Mouse (Mus musculus): ENCODE measurements around the gene Gm13889. TPM values are rescaled to one million over a fixed set of nuclear protein-coding genes. Genes with fewer than 3 reads are reported as not detected.

Gm13889 gene
- polyA plus RNA-seq, 2 experiments, result 2.3 to 3.0 TPM

GRCm38 (mm10) chr2:93938534-93938933 is 18.5 kb downstream of the Gm13889 start:
- H3K36me3 ChIP-seq (replicated peaks; ENCODE audit: control insufficient read depth, insufficient read depth, low read depth), result no peaks in the 10 kb centered on the region
- H3K4me2 ChIP-seq (ENCODE audit: low read depth), result no peak overlapping the region
- ATAC-seq (ENCODE audit: insufficient read depth) (no peak), DNase-seq (ENCODE audit: low read depth in 3 of 3, low spot score in 3 of 3) (no peak)
- no peak overlapping the region for H3K27ac ChIP-seq
- H3K9me3 ChIP-seq (ENCODE audit: control insufficient read depth, low read length), result no peaks in the 10 kb centered on the region
- H3K4me3 ChIP-seq (ENCODE audit: insufficient read depth in 1 of 2, low read depth in 2 of 2, low read length in 2 of 2), result no peak overlapping the region
- TF ChIP-seq EP300 (IDR thresholded peaks at IDR 0.05; ENCODE audit: low read depth) (no peak), CTCF (IDR thresholded peaks at IDR 0.05; ENCODE audit: low read depth) (no peak)
- no peaks in the 10 kb centered on the region for H3K27me3 ChIP-seq (ENCODE audit: control insufficient read depth, insufficient read depth, low read length)
- WGBS (ENCODE audit: insufficient replicate concordance), result 15% methylated on average over 9 of the region's 9 CpGs
- no peak overlapping the region for H3K9ac ChIP-seq (replicated peaks)
- H3K4me1 ChIP-seq (replicated peaks; ENCODE audit: control insufficient read depth in 2 of 2, insufficient read depth in 2 of 2, low read length in 1 of 2), result peaks cover 0 to 3% of the 10 kb centered on the region in 2 experiments; a peak in 1 of 4 replicates

DNA sequence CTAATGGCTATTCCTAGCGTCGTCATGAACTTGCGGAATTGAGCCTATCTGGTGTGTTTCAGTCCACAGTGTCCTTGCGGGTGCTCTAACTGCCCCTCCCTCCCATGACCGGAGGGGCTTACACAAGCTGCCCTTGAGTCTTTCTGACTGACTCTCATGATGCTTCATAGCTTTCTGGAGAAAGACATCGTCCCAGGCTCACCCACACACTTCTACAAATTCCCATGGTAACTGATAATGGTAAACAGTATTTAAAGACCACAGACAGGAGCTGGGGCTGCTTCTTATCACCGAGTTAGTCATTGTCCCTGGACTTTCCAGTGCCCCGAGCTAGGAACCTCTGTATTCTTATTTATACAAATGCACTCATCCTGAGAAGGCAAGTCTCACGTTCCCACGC is 28.1 kb downstream of the Gm13889 start:
- DNase-seq (ENCODE audit: low read depth in 3 of 3, low spot score in 3 of 3), result no peak
- no peak overlapping the region for H3K9ac ChIP-seq (replicated peaks)
- no peak for ATAC-seq (ENCODE audit: insufficient read depth)

GRCm38 (mm10) chr2:93927701-93928437 is 29.1 kb downstream of the Gm13889 start:
- H3K9ac ChIP-seq (replicated peaks), result no peak overlapping the region
- H3K9me3 ChIP-seq (ENCODE audit: control insufficient read depth, low read length), result no peaks in the 10 kb centered on the region
- ATAC-seq (ENCODE audit: insufficient read depth), result no peak
- no peak overlapping the region for H3K27ac ChIP-seq
- 59% methylated on average over 13 of the region's 13 CpGs for WGBS (ENCODE audit: insufficient replicate concordance)
- no peak overlapping the region for H3K4me3 ChIP-seq (ENCODE audit: insufficient read depth in 1 of 2, low read depth in 2 of 2, low read length in 2 of 2)
- H3K4me1 ChIP-seq (replicated peaks; ENCODE audit: control insufficient read depth in 2 of 2, insufficient read depth in 2 of 2, low read length in 1 of 2), result no peaks in the 10 kb centered on the region
- no peaks in the 10 kb centered on the region for H3K36me3 ChIP-seq (replicated peaks; ENCODE audit: control insufficient read depth, insufficient read depth, low read depth)
- no peak overlapping the region for H3K4me2 ChIP-seq (ENCODE audit: low read depth)
- no peak for DNase-seq (ENCODE audit: low read depth in 3 of 3, low spot score in 3 of 3)
- TF ChIP-seq CTCF (IDR thresholded peaks at IDR 0.05; ENCODE audit: low read depth) (no peak), EP300 (IDR thresholded peaks at IDR 0.05; ENCODE audit: low read depth) (no peak)
- H3K27me3 ChIP-seq (ENCODE audit: control insufficient read depth, insufficient read depth, low read length), result no peaks in the 10 kb centered on the region

More for the DNA sequence above, 28.1 kb downstream of the Gm13889 start:
- TF ChIP-seq EP300 (IDR thresholded peaks at IDR 0.05; ENCODE audit: low read depth), result no peak
- no peak overlapping the region for H3K4me2 ChIP-seq (ENCODE audit: low read depth)
- no peaks in the 10 kb centered on the region for H3K4me1 ChIP-seq (replicated peaks; ENCODE audit: control insufficient read depth in 2 of 2, insufficient read depth in 2 of 2, low read length in 1 of 2)
- H3K27me3 ChIP-seq (ENCODE audit: control insufficient read depth, insufficient read depth, low read length), result no peaks in the 10 kb centered on the region
- no peak overlapping the region for H3K4me3 ChIP-seq (ENCODE audit: insufficient read depth in 1 of 2, low read depth in 2 of 2, low read length in 2 of 2)
- 63% methylated on average over 10 of the region's 10 CpGs for WGBS (ENCODE audit: insufficient replicate concordance)
- no peaks in the 10 kb centered on the region for H3K9me3 ChIP-seq (ENCODE audit: control insufficient read depth, low read length)
- no peak overlapping the region for H3K27ac ChIP-seq
- no peaks in the 10 kb centered on the region for H3K36me3 ChIP-seq (replicated peaks; ENCODE audit: control insufficient read depth, insufficient read depth, low read depth)

GRCm38 (mm10) chr2:93926141-93926540 is 30.9 kb downstream of the Gm13889 start:
- Histone ChIP-seq H3K4me3 (ENCODE audit: insufficient read depth in 1 of 2, low read depth in 2 of 2, low read length in 2 of 2) (no peak overlapping the region), H3K9me3 (ENCODE audit: control insufficient read depth, low read length) (no peaks in the 10 kb centered on the region), H3K4me1 (replicated peaks; ENCODE audit: control insufficient read depth in 2 of 2, insufficient read depth in 2 of 2, low read length in 1 of 2) (no peaks in the 10 kb centered on the region), H3K27ac (no peak overlapping the region), H3K9ac (replicated peaks) (no peak overlapping the region), H3K4me2 (ENCODE audit: low read depth) (no peak overlapping the region), H3K27me3 (ENCODE audit: control insufficient read depth, insufficient read depth, low read length) (no peaks in the 10 kb centered on the region), H3K36me3 (replicated peaks; ENCODE audit: control insufficient read depth, insufficient read depth, low read depth) (no peaks in the 10 kb centered on the region)
- TF ChIP-seq EP300 (IDR thresholded peaks at IDR 0.05; ENCODE audit: low read depth), result no peak
- TF ChIP-seq CTCF (IDR thresholded peaks at IDR 0.05; ENCODE audit: low read depth), result no peak
- DNase-seq (ENCODE audit: low read depth in 3 of 3, low spot score in 3 of 3) (no peak), ATAC-seq (ENCODE audit: insufficient read depth) (no peak)
- 88% methylated on average over 8 of the region's 8 CpGs for WGBS (ENCODE audit: insufficient replicate concordance)

GRCm38 (mm10) chr2:93919093-93919492 is 37.9 kb downstream of the Gm13889 start:
- Histone ChIP-seq H3K9ac (replicated peaks) (no peak overlapping the region), H3K4me1 (replicated peaks; ENCODE audit: control insufficient read depth in 2 of 2, insufficient read depth in 2 of 2, low read length in 1 of 2) (no peaks in the 10 kb centered on the region), H3K36me3 (replicated peaks; ENCODE audit: control insufficient read depth, insufficient read depth, low read depth) (no peaks in the 10 kb centered on the region), H3K4me2 (ENCODE audit: low read depth) (no peak overlapping the region), H3K27me3 (ENCODE audit: control insufficient read depth, insufficient read depth, low read length) (no peaks in the 10 kb centered on the region; the same call in 1 of the 2 replicates), H3K9me3 (ENCODE audit: control insufficient read depth, low read length) (no peaks in the 10 kb centered on the region), H3K4me3 (ENCODE audit: insufficient read depth in 1 of 2, low read depth in 2 of 2, low read length in 2 of 2) (no peak overlapping the region), H3K27ac (no peak overlapping the region)
- ATAC-seq (ENCODE audit: insufficient read depth) (no peak), DNase-seq (ENCODE audit: low read depth in 3 of 3, low spot score in 3 of 3) (no peak)
- no peak for TF ChIP-seq CTCF (IDR thresholded peaks at IDR 0.05; ENCODE audit: low read depth)
- no peak for TF ChIP-seq EP300 (IDR thresholded peaks at IDR 0.05; ENCODE audit: low read depth)
- WGBS (ENCODE audit: insufficient replicate concordance), result 51% methylated on average over 3 of the region's 3 CpGs

All from liver, embryonic 14.5 days (tissue).